Mouse (Mus musculus): Measurements from ENCODE around the gene Efcab12.

Gene Efcab12

DNA sequence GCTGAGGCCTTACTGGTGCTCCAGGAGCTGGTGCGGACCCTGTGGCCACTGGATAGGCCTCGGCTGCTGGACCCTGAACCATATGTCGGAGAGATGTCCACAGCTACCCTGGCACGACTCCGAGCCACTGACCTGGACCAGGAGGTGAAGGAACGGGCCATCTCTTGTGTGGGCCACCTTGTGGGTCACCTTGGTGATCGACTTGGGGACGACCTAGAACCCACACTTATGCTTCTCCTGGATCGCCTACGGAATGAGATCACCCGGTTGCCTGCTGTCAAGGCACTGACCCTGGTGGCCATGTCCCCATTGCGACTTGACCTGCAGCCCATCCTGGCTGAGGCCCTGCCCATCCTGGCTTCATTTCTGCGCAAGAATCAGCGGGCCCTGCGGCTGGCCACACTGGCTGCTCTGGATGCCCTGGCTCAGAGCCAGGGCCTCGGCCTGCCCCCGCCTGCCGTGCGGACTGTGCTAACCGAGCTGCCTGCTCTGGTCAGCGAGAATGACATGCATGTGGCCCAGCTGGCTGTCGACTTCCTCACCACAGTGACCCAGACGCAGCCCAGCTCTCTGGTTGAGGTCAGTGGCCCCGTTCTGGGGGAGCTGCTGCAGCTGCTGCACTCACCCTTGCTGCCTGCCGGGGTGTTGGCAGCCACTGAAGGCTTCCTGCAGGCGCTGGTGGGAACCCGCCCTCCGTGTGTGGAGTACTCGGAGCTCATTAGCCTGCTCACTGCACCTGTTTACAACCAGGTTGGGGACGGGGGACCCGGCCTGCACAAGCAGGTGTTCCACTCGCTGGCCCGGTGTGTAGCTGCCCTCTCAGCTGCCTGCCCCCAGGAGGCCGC, 46.1 kb downstream of the Efcab12 start:
- DNase-seq (ENCODE audit: low spot score), result peak; percentile 85

DNA sequence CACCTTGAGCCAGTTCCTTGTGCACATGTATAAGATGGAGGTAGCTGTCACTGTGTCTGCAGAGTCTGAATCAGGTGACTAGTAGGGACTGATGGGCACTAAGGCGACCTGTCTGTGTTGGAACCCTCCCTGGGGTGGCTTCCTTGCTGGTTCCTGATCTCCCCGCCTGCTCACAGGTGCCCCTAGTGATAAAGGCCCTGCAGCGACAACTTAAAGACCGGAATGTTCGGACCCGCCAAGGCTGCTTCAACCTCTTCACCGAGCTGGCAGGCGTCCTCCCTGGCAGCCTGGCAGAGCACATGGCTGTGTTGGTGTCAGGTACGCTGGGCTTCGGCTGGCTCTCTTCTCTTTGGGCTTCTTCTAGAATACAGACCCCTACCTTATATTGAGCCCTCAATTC, 47.2 kb downstream of the Efcab12 start:
- DNase-seq (ENCODE audit: low spot score), result no peak

DNA sequence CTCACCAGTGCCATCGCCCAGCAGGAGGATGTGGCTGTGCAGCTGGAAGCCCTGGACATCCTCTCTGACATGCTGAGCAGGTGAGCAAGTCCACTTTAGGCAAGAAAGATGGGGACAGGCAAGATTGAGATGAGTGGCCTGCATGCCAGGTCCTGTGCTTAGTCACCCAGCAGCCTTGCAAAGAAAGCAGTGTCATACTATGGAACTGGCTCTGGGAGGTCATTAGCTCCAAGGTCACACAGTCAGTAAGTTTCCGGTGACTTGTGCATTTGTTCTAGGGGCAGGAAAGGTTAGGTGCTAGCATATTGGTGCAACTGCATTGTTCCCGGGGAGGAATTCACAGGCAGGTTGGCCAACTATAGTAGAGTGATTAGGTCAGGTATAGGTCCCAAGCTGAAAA, 55.4 kb downstream of the Efcab12 start:
- no peak for DNase-seq (ENCODE audit: low spot score)

DNA sequence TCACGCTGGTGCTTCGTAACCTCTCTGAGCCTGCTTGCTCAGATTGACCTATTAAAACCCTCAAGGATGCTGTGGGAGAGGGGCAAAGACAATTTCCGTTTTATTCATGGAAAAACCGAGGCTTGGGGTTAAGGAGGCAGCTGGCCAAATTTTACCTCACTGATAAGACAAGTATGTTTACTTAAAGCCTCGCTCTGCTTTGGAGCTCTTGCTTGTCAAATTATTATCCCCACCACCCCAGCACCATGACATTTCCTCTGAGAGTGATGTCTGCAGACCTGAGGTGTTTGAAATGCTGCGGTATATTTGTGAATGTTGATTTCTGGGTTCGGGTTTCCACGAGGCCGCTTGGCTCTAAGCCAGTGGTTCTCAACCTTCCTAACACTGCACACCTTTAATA, 61.8 kb downstream of the Efcab12 start:
- no peak for DNase-seq (ENCODE audit: low spot score)

DNA sequence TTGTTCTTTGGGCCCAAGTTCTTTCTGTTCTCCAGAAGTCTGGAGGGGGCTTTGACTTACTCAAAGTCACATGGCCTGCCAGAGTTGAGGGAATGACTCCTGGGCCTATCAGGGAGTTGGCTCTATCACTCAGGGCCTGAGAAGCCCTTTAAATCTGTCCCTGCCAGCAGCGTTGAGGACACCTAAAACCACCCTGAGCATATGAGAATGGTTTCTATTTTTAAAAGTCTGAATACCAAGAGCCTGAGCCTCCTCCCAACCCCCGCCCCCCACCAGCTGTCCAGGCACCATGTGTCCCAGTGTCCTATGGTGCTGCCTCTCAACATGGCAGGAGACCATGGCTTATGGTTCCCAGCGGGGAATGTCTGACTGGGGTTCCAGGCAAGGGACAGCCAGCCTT, 62.4 kb downstream of the Efcab12 start:
- DNase-seq (ENCODE audit: low spot score), result no peak

DNA sequence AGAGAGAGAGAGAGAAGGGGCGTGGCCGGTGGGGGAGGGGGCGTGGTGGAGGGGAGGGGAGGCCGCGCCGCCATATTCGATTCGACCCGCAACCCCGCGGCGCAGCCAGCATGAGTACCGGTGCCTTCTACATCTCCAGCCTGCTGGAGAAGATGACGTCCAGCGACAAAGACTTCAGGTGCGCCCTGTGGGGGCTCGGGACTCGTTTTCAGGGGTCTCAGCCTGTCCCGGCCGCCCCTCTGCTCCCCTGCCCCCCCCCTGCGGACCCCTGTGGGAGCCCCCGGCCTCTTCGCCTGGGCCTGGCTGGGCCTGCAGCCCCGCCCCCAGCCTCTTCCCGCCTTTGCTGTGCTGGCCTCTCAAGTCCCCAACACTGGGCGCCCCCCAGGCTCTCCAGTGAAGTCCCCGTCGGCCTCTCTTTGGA, 63.7 kb downstream of the Efcab12 start, which contains the start of gene Cand2:
Cand2 (plus strand) TSS at position 38 of the 421 bp plus-strand sequence.
- DNase-seq (ENCODE audit: low spot score), result peak; percentile 75

DNA sequence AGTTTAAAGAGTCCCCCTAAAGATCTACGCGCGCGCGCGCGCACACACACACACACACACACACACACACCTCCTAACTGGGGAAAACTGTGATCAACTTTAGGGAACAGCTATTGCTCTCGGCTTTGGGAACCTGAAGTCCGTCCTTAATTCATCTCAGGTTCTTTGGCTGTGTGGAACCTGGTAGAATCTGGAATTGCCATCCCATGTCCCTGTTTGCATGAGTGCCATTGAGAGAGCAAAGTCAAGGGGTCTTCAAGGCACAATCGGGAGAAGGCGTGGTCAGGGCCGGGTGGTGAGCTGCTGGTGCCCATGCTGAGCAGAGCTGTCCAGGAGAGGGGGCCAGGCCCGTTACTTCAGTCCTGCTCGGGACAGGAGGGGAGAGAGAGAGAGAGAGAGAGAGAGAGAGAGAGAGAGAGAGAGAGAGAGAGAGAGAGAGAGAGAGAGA, 64.2 kb downstream of the Efcab12 start:
- peak; percentile 66 for DNase-seq (ENCODE audit: low spot score)

DNA sequence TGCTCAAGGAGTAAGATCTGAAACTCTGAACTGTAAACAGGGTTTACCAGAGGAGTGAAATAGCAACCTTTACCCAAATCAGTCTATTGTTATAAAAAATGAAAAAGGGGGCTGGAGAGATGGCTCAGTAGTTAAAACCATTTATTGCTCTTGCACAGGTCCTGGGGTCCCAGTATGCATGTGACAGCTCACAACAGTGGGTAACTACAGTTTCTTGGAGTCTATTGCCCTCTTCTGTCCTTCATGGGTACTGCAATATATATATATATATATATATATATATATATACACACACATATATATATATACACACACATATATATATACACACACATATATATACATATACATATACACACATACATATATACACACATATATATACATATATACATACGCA, 65.6 kb downstream of the Efcab12 start:
- DNase-seq (ENCODE audit: low spot score), result peak; percentile 20

DNA sequence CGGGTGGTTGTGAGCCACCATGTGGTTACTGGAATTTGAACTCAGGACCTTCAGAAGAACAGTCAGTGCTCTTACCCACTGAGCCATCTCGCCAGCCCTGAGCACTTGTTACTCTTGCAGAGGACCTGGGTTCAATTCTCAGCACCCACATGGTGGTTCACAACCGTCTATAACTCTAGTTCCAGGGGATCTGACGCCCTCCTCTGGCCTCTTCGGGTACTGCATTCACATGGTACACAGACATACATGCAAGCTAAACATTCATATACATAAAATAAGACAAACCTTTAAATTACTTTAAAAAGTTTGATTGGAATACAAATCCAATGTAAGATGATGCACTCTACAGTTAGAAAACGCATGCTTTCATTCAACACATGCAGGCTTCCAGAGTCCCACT, 66.0 kb downstream of the Efcab12 start:
- DNase-seq (ENCODE audit: low spot score), result no peak

DNA sequence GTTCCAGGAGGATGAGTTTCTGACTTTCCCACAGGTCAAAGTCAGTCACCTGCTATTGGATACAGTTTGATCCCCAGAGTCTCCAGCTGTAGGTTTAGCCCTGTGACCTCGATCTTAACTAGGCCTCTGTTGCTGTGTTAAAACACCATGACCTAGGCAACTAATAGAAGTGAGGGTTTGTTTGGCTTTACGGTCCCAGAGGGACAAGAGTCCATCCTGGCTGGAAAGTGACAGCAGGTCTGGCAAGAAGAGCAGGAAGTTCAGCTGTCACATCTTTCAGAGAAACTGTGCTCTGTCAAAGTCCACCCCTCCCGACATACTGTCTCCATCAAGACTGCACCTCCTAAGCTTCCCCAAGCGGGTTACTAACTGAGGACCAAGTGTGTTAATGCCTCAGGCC, 67.4 kb downstream of the Efcab12 start:
- no peak for DNase-seq (ENCODE audit: low spot score)

DNA sequence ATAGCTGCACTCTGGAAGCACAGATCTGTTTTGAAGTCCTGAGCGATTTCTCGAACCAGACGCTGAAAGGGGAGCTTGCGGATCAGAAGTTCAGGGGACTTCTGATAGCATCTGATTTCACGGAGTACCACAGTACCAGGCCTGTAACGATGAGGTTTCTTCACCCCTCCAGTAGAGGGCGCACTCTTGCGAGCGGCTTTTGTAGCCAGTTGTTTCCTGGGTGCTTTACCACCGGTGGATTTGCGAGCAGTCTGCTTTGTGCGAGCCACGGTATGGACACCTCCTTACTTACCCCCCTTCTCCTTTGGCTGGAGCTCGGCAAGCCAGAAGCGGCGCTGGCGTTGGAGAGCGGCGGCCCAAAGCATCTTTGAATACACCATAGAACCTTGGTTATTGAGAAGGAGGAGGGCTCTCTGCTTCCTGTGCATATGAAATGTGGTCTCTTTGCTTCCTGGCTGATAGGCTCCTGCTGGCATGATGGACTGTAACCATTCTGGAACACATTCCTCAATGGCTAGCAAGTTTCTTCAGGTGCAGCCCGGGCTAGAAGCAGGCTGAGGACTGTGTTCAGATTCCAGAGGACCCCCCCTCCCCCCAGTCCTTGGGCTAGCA, 68.0 kb downstream of the Efcab12 start:
- DNase-seq (ENCODE audit: low spot score), result no peak

DNA sequence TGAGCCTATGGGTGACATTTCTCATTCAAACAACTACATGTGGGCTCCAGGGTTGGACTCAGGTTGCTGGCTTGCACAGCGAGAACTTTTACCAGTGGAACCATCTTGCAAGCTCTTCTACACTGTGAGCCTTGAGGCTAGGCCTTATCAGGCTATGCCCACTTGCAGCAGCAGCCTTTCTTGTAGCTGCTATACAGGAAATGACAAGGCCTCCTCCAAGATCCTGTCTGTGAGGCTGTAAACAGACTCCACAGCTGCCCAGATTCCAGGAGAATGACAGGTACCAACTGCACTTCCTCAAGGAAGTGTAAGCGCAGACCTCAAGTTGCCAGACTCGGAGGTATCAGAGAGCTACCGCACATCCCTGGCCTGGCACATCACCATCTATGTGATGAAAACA, 70.0 kb downstream of the Efcab12 start:
- no peak for DNase-seq (ENCODE audit: low spot score)

DNA sequence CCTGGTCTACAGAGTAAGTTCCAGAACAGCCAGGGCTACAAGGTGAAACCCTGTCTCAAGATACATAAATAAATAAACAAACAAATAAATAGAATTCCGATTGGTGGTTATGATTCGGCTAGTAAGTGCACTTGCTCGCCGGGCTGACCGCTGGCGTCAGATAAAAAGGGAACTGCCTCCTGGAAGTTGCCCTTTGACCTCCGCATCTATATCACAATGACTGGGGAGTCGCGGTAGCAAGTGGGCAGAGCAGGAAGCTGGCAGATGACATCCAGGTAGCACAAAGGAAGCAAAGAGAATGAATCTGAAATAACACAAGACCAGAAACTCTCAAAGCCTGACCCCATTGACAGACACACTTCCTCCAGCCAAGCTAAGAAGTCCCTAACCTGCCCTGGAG, 70.9 kb downstream of the Efcab12 start:
- no peak for DNase-seq (ENCODE audit: low spot score)

DNA sequence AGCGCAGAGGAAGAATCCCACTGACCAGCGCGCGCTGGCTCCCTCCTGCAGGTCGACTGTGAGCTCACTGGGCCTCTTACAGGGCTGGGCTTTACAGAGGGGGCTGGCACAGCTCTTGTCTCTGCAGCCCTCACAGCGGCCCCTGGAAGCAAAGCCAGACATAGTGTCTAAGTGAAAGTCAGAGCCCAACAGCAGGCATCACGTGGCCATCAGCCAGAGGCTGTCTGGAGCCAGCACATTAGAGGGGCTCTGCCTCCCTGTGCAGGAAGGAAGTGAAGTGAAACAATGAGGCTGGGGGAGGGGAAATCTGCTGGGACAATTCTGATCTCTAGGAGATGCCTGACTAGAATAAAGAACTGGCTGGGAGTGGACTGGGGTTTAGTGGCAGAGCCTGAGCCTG, 74.0 kb downstream of the Efcab12 start:
- DNase-seq (ENCODE audit: low spot score), result peak; percentile 77

DNA sequence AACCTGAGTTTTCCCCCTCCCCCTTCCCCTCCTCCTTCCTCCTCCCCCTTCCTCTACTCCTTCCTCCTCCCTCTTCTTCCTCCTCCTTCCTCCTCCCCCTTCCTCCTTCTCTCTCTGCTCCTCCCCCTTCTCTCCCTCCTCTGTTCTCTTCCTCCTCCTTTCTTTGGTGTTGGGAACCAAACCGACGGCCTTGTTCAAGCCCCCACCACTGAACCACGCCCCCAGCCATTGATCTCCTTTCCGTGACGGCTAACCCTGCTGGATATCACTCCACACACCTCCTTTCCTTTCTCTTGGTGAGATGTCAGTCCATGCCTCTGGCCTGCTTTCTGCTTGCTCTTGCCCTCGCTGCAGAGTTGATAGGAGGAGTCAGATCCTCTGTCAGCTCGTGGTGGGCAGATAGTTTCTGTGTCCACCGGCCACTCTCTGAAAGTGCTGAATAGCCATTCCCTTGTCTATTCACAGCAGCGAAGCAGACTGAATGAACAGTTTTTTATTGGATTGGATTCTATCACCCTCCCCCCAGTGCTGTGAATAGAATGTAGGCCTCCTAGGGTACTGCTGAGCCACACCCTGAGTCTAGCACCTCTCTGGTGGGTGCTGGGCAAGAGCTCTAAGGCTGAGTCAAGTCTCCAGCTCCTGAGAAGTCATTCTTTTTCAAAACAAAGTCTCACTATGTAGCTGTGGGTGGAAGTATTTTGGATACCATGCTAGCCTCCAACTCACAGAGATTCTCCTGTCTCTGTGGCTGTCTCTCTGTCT, 76.0 kb downstream of the Efcab12 start, which contains the start of gene Tmem40:
Tmem40 (minus strand) TSS at position 416 of the 762 bp plus-strand sequence.
- no peak for DNase-seq (ENCODE audit: low spot score)

DNA sequence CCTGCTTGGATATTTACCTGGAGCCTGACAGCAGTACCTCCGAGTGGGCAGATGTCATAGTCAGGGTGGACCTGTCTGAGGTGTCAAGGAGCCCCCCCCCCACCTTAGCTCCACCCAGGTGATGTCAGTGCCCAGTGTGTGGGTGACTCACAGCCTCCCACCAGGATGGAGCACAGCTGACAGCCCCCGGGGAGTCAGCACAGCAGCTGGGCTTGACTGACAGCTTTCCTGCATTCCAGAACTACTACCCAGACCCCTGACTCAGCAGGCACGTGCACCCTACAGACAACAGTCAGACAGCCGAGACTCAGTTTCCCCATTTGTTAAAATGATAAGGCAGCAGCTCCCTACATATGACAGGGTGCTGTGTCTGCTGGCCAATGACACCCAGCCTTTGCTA, 77.2 kb downstream of the Efcab12 start:
- DNase-seq (ENCODE audit: low spot score), result no peak
